Mouse (Mus musculus) hindbrain, embryonic 14.5 days (tissue): ENCODE results near the gene Dlx3. TPM values are rescaled to one million over a fixed set of nuclear protein-coding genes. Genes with fewer than 3 reads are reported as not detected.

Experiments
- ATAC-seq: fragments of 200-750 bp; cut with Nextera tagmentation; 2 replicates; pipeline ENCODE4 v1.8.0; 2017; ENCODE audit warnings: moderate number of reproducible peaks, mild to moderate bottlenecking, moderate TSS enrichment, moderate library complexity; ENCODE audit not compliant: low FRiP score
- DNase-seq: peaks from one replicate; pipeline ENCODE4 v3.0.0-alpha.2; 2015; ENCODE audit warnings: low spot score
- H3K27ac ChIP-seq: fragments of 300-500 bp; sonication (generic); 2 replicates; pipeline ENCODE4 v1.5.1; 2014; ENCODE audit warnings: mild to moderate bottlenecking, moderate library complexity
- H3K27me3 ChIP-seq: fragments of 300-500 bp; sonication (generic); 2 replicates; pipeline ENCODE4 v1.6.1; 2014; ENCODE audit warnings: mild to moderate bottlenecking, low read length, mixed read lengths; ENCODE audit not compliant: control insufficient read depth, insufficient read depth
- H3K36me3 ChIP-seq: fragments of 300-500 bp; sonication (generic); replicated peaks from 2 replicates; pipeline ENCODE4 v1.6.1; 2014; ENCODE audit not compliant: control insufficient read depth, insufficient read depth
- H3K4me1 ChIP-seq: fragments of 300-500 bp; sonication (generic); replicated peaks from 2 replicates; pipeline ENCODE4 v1.6.1; 2014; ENCODE audit warnings: antibody characterized with exemption, low read length, mixed read lengths; ENCODE audit not compliant: control insufficient read depth, insufficient read depth
- H3K4me2 ChIP-seq: fragments of 300-500 bp; sonication (generic); replicated peaks from 2 replicates; pipeline ENCODE4 v1.6.1; 2014; ENCODE audit warnings: mild to moderate bottlenecking, moderate library complexity
- H3K4me3 ChIP-seq: fragments of 300-500 bp; sonication (generic); replicated peaks from 2 replicates; pipeline ENCODE4 v1.5.1; 2014; ENCODE audit warnings: mild to moderate bottlenecking, low read length
- H3K9ac ChIP-seq: fragments of 300-500 bp; sonication (generic); 2 replicates; pipeline ENCODE4 v1.6.1; 2014
- H3K9me3 ChIP-seq: fragments of 300-500 bp; sonication (generic); 2 replicates; pipeline ENCODE4 v1.6.1; 2016; ENCODE audit warnings: low read length; ENCODE audit not compliant: control insufficient read depth
- WGBS: fragments of 180-500 bp; shearing (Covaris S2); extraction: QIAGEN DNeasy Blood & Tissue Kit; methylation state at CpG from one replicate; pipeline ENCODE4 v1.1.7; 2014; 5-methylcytosine and 5-hydroxymethylcytosine counted together
- polyA plus RNA-seq: library from polyadenylated mRNA; unstranded; fragments of >200 nt; fragmentation: Nextera tagmentation; extraction: Ambion mirVana; gene quantifications from 2 replicates; pipeline ENCODE4 v1.2.1, GENCODE M21; 2014

The Dlx3 gene
- polyA plus RNA-seq, 1 experiment from 2014 or later: 0.07 TPM

DNA sequence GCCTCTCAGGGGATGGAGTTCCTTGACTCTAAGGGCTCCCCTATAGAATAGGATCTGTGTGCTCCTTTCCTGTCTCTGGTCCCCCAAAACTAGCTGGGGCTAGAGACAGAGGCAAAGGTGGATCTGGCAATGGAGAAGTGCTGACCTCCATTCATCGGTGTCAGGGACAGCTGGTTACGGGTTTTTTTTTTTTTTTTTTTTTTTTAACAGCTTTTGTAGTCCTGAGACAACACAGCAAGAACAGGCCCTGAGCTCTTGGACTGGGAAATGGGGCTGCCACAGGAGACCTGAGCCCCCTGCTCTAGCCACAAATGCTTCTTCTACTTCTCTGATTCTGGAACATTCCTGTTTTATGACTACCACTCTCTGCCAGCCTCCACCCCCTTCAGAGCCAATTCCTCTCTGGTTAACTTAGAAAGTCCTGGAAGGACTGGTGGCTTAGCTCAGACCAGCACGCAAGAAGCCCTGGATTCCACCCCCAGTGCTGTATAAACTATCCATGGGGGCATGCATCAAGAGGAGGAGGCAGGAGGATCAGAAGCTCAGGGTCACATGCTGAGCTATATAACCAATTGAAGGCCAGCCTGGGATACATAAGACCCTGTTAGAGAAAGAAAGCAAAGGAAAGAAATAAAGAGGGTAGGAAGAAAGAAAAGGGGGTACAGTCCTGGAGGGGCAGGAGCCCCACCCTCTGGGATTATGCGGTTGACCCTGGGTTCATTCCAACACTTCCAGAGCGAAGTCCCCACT lies 21.4 kb upstream of the Dlx3 start:
- Histone ChIP-seq H3K9ac (no peak overlapping the region), H3K4me2 (no peak overlapping the region), H3K4me1 (0 out of 2 replicates have a peak, but pooled peaks cover 7% of the 10 kb centered on the region), H3K36me3 (no peaks in the 10 kb centered on the region), H3K27me3 (no peaks in the 10 kb centered on the region), H3K27ac (no peak overlapping the region), H3K9me3 (no peaks in the 10 kb centered on the region), H3K4me3 (no peak overlapping the region)
- 66% methylated on average over 5 of the region's 5 CpGs for WGBS
- ATAC-seq: no peak
- DNase-seq: no peak

DNA sequence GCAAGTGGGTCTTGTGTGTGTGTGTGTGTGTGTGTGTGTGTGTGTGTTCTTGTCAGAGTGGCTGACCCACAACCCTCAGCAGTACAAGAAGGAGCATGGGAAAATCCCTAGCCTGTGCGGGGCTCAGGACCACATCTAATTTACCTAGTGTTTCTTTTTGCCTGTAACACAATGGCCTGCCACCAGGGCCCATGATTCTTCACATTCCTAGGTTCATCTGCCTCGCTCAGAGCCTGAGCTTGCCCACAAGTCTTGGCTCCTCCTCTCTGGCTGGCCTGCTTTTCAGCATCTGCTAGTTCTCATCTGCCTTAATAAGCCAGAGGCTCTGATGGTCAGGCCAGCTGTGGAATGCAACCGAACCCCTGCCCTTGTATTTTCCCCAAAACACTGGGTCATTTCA lies 19.5 kb upstream of the Dlx3 start:
- no peak for ATAC-seq
- Histone ChIP-seq H3K27me3 (no peaks in the 10 kb centered on the region), H3K27ac (no peak overlapping the region), H3K36me3 (no peaks in the 10 kb centered on the region), H3K4me3 (no peak overlapping the region), H3K9me3 (no peaks in the 10 kb centered on the region), H3K4me1 (0 out of 2 replicates have a peak, but pooled peaks cover 7% of the 10 kb centered on the region), H3K4me2 (no peak overlapping the region), H3K9ac (no peak overlapping the region)
- WGBS: 25% methylated on average over 3 of the region's 3 CpGs
- no peak for DNase-seq

DNA sequence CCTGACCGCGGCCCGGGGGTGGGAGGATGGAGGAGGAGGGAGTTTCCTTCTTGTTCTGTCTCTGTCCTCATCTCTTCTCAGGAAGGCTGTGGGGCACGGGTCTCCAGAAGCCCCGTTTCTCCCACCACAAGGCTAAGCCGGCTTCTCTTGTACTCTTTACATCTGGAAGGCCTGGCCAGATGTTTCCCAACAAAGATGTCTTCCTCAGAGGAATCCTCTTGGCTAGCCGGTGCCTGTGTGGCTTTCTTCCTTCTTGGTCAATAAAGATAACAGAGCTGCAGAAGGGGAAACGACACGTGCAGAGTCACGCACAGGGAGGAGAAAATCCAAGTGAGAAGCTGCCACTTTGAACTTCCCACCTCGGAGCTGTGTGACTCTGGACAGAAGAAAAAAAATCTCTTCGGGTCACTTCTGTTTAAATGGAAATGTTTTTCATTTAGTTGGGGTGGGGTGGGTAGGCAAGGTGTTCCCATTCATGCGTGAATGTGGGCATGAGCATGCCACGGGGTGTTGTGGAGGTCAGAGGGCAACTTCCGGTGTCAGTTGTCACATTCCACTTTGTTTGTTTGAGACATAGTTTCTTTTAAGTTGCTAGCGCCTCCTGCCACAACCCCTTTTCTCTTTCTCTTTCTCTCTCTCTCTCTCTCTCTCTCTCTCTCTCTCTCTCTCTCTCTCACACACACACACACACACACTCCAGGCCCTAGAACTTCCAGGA lies 18.7 kb upstream of the Dlx3 start:
- H3K9ac ChIP-seq: no peak overlapping the region
- H3K27me3 ChIP-seq: 0 out of 2 replicates have a peak, but pooled peaks cover 5% of the 10 kb centered on the region
- no peaks in the 10 kb centered on the region for H3K9me3 ChIP-seq
- DNase-seq (no peak), ATAC-seq (no peak)
- H3K4me2 ChIP-seq: no peak overlapping the region
- no peaks in the 10 kb centered on the region for H3K36me3 ChIP-seq
- H3K4me1 ChIP-seq: 0 out of 2 replicates have a peak, but pooled peaks cover 7% of the 10 kb centered on the region
- H3K27ac ChIP-seq: no peak overlapping the region
- no peak overlapping the region for H3K4me3 ChIP-seq
- 19% methylated on average over 16 of the region's 16 CpGs for WGBS

DNA sequence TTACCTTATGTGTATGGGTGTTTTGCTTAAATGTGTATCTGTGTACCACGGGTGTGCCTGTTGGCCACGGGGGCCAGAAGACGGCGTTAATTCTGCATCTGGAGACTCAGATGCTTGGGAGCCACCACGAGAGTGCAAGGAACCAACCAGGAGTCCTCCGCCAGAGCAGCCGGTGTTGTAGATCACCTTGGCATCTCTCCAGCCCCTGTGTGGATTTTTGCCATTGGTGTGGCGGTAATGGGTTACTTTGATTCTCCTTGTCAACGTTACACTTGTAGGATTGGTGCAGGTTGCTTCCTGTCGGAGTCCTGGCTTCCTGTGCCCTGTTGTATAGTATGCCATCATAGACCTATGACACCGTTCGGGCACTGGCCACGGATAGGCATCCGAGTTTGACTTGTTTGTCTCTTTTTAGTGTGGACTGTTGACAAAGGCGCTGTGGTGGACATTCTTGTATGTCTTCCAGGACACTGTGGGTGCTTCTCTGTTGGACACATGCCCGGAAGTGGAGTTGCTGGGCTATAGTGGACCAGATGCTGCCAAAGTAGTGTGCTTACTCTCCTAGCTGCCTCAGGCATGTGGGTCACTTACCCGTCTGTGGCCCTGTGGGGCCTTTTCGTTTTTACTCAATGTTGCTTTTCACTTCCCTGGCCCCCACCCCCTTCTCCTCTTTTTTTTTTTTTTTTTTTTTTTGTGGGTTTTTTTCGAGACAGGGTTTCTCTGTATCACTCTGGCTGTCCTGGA lies 17.6 kb upstream of the Dlx3 start:
- no peaks in the 10 kb centered on the region for H3K36me3 ChIP-seq
- H3K4me3 ChIP-seq: no peak overlapping the region
- DNase-seq: no peak
- WGBS: 90% methylated on average over 19 of the region's 19 CpGs
- 0 out of 2 replicates have a peak, but pooled peaks cover 5% of the 10 kb centered on the region for H3K27me3 ChIP-seq
- H3K9me3 ChIP-seq: no peaks in the 10 kb centered on the region
- H3K9ac ChIP-seq: no peak overlapping the region
- H3K27ac ChIP-seq: no peak overlapping the region
- no peak for ATAC-seq
- no peak overlapping the region for H3K4me2 ChIP-seq
- H3K4me1 ChIP-seq: no peaks in the 10 kb centered on the region

DNA sequence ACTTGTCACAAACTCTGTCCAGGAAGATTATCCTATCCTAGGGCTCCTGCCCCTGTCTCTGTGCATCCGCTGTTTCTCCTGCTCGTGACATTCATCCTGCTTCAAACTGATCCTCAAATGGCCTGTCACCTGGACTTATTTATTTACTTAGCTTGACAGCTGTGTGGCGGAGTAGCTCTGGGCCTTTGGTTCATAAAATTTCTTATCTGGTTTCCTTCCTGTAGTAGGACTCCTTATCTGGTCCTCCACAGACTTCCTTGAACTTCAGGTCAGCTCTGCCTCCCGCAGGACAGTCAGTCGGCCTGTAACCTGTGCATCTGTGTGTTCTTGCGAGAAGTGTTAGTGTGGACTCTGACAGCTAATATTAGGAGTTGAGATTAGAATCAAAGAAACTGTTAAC lies 15.7 kb upstream of the Dlx3 start:
- no peak overlapping the region for H3K27ac ChIP-seq
- DNase-seq (no peak), ATAC-seq (no peak)
- no peak overlapping the region for H3K4me3 ChIP-seq
- no peak overlapping the region for H3K4me2 ChIP-seq
- no peak overlapping the region for H3K9ac ChIP-seq
- H3K9me3 ChIP-seq: no peaks in the 10 kb centered on the region
- 80% methylated on average over 6 of the region's 6 CpGs for WGBS
- no peaks in the 10 kb centered on the region for H3K4me1 ChIP-seq
- H3K36me3 ChIP-seq: no peaks in the 10 kb centered on the region
- H3K27me3 ChIP-seq: 0 out of 2 replicates have a peak, but pooled peaks cover 5% of the 10 kb centered on the region

DNA sequence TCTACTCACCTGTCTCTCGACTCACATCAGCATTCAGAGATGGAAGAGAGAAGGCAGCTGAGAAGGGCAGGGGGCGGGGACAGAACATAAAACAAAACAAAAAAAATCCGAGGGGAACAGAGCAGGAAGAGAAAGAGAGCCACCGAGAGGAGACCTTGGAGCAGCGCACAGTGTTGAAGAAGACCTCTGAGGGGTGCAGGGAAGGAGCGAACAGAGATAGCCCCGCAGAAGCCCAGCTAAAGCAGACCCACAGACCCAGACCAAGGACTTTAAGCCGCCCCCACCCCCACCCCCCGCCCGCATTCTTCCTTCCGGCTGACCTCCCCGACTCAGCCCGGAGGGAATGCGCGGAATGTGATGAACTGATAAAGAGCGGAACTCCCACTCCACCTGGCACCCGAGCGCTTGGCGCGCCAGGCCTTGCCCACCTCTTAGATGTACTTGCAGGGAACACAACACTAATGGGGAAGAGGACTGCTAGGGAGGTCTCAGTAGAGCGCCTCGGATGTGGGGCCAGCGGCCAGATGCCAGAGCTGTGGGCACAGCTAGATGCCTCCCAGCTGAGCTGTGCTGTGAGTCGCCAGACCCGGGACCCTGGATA lies 14.5 kb upstream of the Dlx3 start:
- H3K4me1 ChIP-seq: no peaks in the 10 kb centered on the region
- no peak overlapping the region for H3K4me3 ChIP-seq
- H3K4me2 ChIP-seq: peak overlapping the region; percentile 34
- H3K9ac ChIP-seq: no peak overlapping the region
- H3K9me3 ChIP-seq: no peaks in the 10 kb centered on the region
- 3% methylated on average over 25 of the region's 25 CpGs for WGBS
- H3K27me3 ChIP-seq: 0 out of 2 replicates have a peak, but pooled peaks cover 5% of the 10 kb centered on the region
- no peak overlapping the region for H3K27ac ChIP-seq
- DNase-seq (no peak), ATAC-seq (no peak)
- H3K36me3 ChIP-seq: no peaks in the 10 kb centered on the region

DNA sequence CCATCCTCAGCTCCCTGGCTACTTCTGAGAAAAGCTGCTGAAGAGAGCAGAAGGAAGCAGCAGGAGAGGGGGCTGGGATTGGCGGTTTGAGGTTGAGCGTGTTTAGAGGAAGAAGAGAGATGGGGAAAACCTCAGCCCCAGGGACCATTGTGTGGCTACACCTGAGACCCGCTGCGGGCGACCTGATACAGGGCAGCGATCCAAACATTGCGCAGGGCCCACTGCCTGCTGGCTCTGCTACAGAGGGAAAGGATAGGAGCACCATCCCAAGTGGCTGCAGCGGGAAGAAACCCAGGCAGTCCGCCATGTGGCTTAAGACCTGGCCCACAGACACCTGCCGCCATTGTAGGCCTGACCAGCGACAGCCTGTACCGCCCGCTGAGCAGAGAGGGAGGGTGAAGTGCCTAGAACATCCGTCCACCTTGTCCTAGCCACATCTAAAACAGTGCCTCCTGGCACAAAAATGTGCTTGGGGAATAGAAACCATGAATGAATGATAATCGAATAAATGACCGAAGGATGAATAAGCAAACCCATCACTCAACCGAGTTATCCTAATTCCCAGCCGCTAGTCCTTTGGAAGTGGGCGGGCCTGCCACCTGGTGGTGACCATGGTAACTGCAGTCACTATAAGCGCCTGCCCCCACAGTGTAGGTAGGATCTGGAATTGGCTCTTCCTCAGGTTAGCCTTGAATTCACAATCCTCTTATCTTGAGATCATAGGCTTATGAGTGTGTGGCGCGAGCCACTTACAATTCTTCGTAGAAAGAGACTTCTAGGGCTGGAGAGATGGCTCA lies 13.3 kb upstream of the Dlx3 start:
- ATAC-seq: peak; percentile 82
- H3K27ac ChIP-seq: no peak overlapping the region
- 0 out of 2 replicates have a peak, but pooled peaks cover 5% of the 10 kb centered on the region for H3K27me3 ChIP-seq
- 0 out of 2 replicates have a peak overlapping the region, but pooled peaks have one; percentile 8 for H3K4me2 ChIP-seq
- no peaks in the 10 kb centered on the region for H3K9me3 ChIP-seq
- peak; percentile 88 for DNase-seq
- H3K4me3 ChIP-seq: no peak overlapping the region
- no peaks in the 10 kb centered on the region for H3K4me1 ChIP-seq
- WGBS: 33% methylated on average over 23 of the region's 23 CpGs
- H3K9ac ChIP-seq: no peak overlapping the region
- no peaks in the 10 kb centered on the region for H3K36me3 ChIP-seq

DNA sequence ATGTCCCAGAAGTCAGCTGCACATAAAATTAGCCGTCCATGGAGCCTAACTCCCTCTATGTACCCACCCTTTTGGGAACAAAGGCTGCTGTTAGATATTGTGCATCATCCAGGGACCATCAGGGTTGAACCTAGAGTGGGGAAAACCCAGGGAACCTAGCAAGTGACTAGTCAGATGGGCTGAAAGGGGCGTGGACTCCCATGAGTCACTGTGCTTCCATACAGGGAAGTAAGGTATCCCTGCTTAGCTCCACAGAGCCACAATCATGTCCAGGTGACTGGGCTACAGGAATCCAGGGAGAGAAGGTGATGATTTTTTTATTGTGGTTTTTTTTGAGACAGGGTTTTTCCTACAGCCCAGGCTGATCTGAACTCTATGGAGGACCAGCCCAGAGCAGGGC lies 10.9 kb upstream of the Dlx3 start:
- no peak overlapping the region for H3K4me3 ChIP-seq
- no peaks in the 10 kb centered on the region for H3K4me1 ChIP-seq
- DNase-seq: no peak
- no peak overlapping the region for H3K9ac ChIP-seq
- WGBS: 88% methylated on average over 2 of the region's 2 CpGs
- H3K9me3 ChIP-seq: no peaks in the 10 kb centered on the region
- no peak overlapping the region for H3K4me2 ChIP-seq
- no peak for ATAC-seq
- 0 out of 2 replicates have a peak, but pooled peaks cover 5% of the 10 kb centered on the region for H3K27me3 ChIP-seq
- no peaks in the 10 kb centered on the region for H3K36me3 ChIP-seq
- no peak overlapping the region for H3K27ac ChIP-seq
